Mouse (Mus musculus) ES-E14 (cell line): Measurements from ENCODE around the gene Glt8d1. TPM values are rescaled to one million over a fixed set of nuclear protein-coding genes. Genes with fewer than 3 reads are reported as not detected.

Source experiments
- DNase-seq: peaks from one replicate; pipeline ENCODE4 v3.0.0-alpha.2; 2013; ENCODE audit warnings: low read depth, low spot score
- H3K27ac ChIP-seq: 2 replicates; pipeline ENCODE4 v1.5.1; 2012; ENCODE audit warnings: low read depth, mild to moderate bottlenecking, low read length, moderate library complexity, mixed read lengths; ENCODE audit not compliant: poor library complexity, insufficient read depth, severe bottlenecking
- H3K36me3 ChIP-seq: 2 replicates; pipeline ENCODE4 v1.6.1; 2012; ENCODE audit warnings: mild to moderate bottlenecking, low read length, moderate library complexity, mixed read lengths; ENCODE audit not compliant: control insufficient read depth, poor library complexity, insufficient read depth, severe bottlenecking
- H3K4me1 ChIP-seq, 2 experiments: fragments of 150-350 bp in 1 of 2; sonication (generic) in 1 of 2; 2 replicates each; pipeline ENCODE4 v1.6.1; 2012; ENCODE audit warnings: low read length in 2 of 2, mild to moderate bottlenecking in 1 of 2, mixed read lengths in 1 of 2; ENCODE audit not compliant: control insufficient read depth in 2 of 2, insufficient read depth in 2 of 2, poor library complexity in 1 of 2
- H3K4me3 ChIP-seq, 2 experiments: fragments of 150-350 bp in 1 of 2; sonication (generic) in 1 of 2; 2 replicates each; pipeline ENCODE4 v1.5.1; 2012; ENCODE audit warnings: low read length in 2 of 2, low read depth in 1 of 2, mild to moderate bottlenecking in 1 of 2, mixed read lengths in 1 of 2; ENCODE audit not compliant: insufficient read depth in 1 of 2, poor library complexity in 1 of 2, severe bottlenecking in 1 of 2
- H3K9ac ChIP-seq: 2 replicates; pipeline ENCODE4 v1.6.1; 2012; ENCODE audit warnings: low read depth, mild to moderate bottlenecking, low read length, mixed read lengths; ENCODE audit not compliant: poor library complexity, insufficient read depth, severe bottlenecking
- H3K9me3 ChIP-seq: fragments of 150-350 bp; sonication (generic); 2 replicates; pipeline ENCODE4 v1.6.1; 2012; ENCODE audit warnings: low read depth, mild to moderate bottlenecking, low read length; ENCODE audit not compliant: control insufficient read depth, insufficient read depth
- CHD2 ChIP-seq: IDR thresholded peaks from 2 replicates; pipeline ENCODE4 v1.6.1; 2014; ENCODE audit warnings: mild to moderate bottlenecking, low read depth, low read length, inconsistent platforms
- HCFC1 ChIP-seq: IDR thresholded peaks from 2 replicates; pipeline ENCODE4 v1.6.1; 2012; ENCODE audit warnings: low read length, inconsistent platforms, borderline replicate concordance; ENCODE audit not compliant: insufficient read depth
- MAFK ChIP-seq: IDR thresholded peaks from 2 replicates; pipeline ENCODE4 v1.6.1; 2014; ENCODE audit warnings: mild to moderate bottlenecking, low read depth, low read length, inconsistent platforms; ENCODE audit not compliant: insufficient read depth
- ZC3H11A ChIP-seq: IDR thresholded peaks from 2 replicates; pipeline ENCODE4 v1.6.1; 2012; ENCODE audit warnings: low read depth, mild to moderate bottlenecking, inconsistent platforms, low read length, borderline replicate concordance
- ZNF384 ChIP-seq: IDR thresholded peaks from 2 replicates; pipeline ENCODE4 v1.6.1; 2012; ENCODE audit warnings: low read depth, low read length, inconsistent platforms
- in situ Hi-C, 2 experiments: fragments of 600-800 bp; cut with MboI; formaldehyde crosslinking; loops; one replicate each; pipeline ENCODE4 v1.15.1; 2025; ENCODE audit warnings: low sequenced_read_pairs in 2 of 2, inconsistent platforms in 1 of 2; ENCODE audit not compliant: unreplicated experiment in 2 of 2
- total RNA-seq: library from RNA; depleted of rRNA; stranded (reverse); fragments of 300-350 nt; gene quantifications from 2 replicates; pipeline ENCODE4 v1.2.3, GENCODE M21; 2012; rRNA removed

Gene Glt8d1
- total RNA-seq, 1 experiment: 22.4 TPM

DNA sequence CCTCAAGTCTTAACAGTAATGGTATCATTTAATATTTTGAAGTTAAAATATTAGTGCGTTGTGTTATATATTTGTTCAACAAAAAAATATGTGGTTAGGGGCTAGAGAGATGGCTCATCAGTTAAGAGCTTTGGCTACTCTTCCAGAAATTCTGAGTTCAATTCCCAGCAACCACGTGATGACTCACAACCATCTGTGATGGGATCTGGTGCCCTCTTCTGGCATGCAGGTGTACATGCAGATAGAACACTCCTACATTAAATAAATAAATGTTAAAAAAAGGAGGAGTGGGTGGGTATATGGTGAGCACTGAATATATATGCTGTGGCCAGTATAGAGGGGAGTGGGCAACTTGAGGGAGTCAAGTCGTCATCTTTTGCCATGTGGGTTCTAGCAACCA, 24.6 kb downstream of the Glt8d1 start:
- no peak for DNase-seq
- H3K4me1 ChIP-seq: no peaks in the 10 kb centered on the region; a peak in 1 of 4 replicates
- TF ChIP-seq MAFK (no peak), CHD2 (no peak), HCFC1 (no peak), ZC3H11A (no peak), ZNF384 (no peak)
- peaks cover 9% of the 10 kb centered on the region for H3K36me3 ChIP-seq
- no peaks in the 10 kb centered on the region for H3K9me3 ChIP-seq
- no peak overlapping the region for H3K4me3 ChIP-seq
- no peak overlapping the region for H3K27ac ChIP-seq
- no peak overlapping the region for H3K9ac ChIP-seq
- in situ Hi-C loops: no loop called here

DNA sequence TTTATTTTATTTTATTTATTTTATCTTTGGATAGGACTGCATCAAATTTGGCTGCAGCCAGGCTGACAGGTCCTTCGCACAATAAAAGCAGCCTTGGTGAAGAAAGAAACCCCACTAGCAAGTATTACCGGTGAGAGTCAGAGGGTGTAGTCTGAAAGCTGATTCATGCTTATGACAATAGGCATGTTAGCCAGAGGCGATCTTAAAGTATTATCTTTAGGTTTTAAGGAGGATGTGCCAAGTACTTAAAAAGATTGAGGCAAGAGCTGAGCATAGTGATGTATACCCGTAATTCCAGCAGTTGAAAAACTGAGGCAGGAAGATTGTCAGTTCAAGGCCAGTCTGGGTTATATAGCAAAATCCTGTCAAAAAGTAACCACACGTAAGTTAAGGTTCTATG, 44.1 kb downstream of the Glt8d1 start:
- H3K4me1 ChIP-seq: no peaks in the 10 kb centered on the region
- H3K36me3 ChIP-seq: peaks cover 5% of the 10 kb centered on the region
- in situ Hi-C loops: no loop called here
- no peaks in the 10 kb centered on the region for H3K9me3 ChIP-seq
- H3K27ac ChIP-seq: no peak overlapping the region
- H3K9ac ChIP-seq: no peak overlapping the region
- no peak overlapping the region for H3K4me3 ChIP-seq
- DNase-seq: no peak
- TF ChIP-seq ZC3H11A (no peak), HCFC1 (no peak), MAFK (no peak), CHD2 (no peak), ZNF384 (no peak)

DNA sequence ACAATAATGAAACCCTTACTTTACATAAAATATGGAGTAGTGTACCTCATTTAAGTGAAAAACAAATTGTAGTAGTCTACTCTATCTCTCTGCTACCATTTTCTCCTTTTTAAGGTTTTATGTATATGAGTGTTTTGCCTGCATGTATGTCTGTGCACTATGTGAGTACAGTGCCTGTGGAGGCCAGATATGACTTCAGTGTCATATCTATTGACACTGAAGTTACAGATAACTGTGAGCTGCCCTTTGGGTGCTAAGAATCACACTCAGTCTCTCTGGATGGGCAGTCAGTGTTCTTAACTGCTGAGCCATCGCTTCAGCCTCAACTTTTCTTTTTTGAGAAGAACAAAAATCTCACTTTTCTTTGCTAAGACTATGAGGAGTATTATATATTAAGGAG, 44.6 kb downstream of the Glt8d1 start:
- DNase-seq: no peak
- H3K36me3 ChIP-seq: peaks cover 8% of the 10 kb centered on the region
- H3K9me3 ChIP-seq: no peaks in the 10 kb centered on the region
- no peak for TF ChIP-seq CHD2
- no peak for TF ChIP-seq HCFC1
- TF ChIP-seq MAFK: no peak
- no peak for TF ChIP-seq ZNF384
- TF ChIP-seq ZC3H11A: no peak
- H3K27ac ChIP-seq: no peak overlapping the region
- H3K4me3 ChIP-seq: no peak overlapping the region
- no peaks in the 10 kb centered on the region for H3K4me1 ChIP-seq
- in situ Hi-C loops: no loop called here
- no peak overlapping the region for H3K9ac ChIP-seq

Other genes with a start within 250 kb of the Glt8d1 start
- gene Tmem110, start 175.8 kb upstream of the Glt8d1 start, total RNA-seq: 21.8 and 33.2 TPM in 2 replicates
- gene Mustn1, start 122.2 kb upstream of the Glt8d1 start, total RNA-seq: 0.58 and 0.74 TPM in 2 replicates
- 0.18 TPM in 1 of 2 replicates, not detected in the other for gene Itih4, start 114.9 kb upstream of the Glt8d1 start, total RNA-seq
- 0.16 and 0.40 TPM in 2 replicates for gene Itih3, start 77.6 kb upstream of the Glt8d1 start, total RNA-seq
- gene Itih1, start 58.1 kb upstream of the Glt8d1 start, total RNA-seq: 0.04 TPM in 1 of 2 replicates, not detected in the other
- gene Nek4, start 50.0 kb upstream of the Glt8d1 start, total RNA-seq: 15.0 and 16.8 TPM in 2 replicates
- gene Spcs1, start 272 bp downstream of the Glt8d1 start, total RNA-seq: 161 and 182 TPM in 2 replicates
- 57.2 and 58.9 TPM in 2 replicates for gene Pbrm1, start 17.7 kb downstream of the Glt8d1 start, total RNA-seq
- 377 and 427 TPM in 2 replicates for gene Gnl3, start 17.8 kb downstream of the Glt8d1 start, total RNA-seq
- 43.3 and 45.3 TPM in 2 replicates for gene Smim4, start 127.6 kb downstream of the Glt8d1 start, total RNA-seq
- gene Nt5dc2, start 129.7 kb downstream of the Glt8d1 start, total RNA-seq: 151 and 155 TPM in 2 replicates
- gene Stab1, start 167.2 kb downstream of the Glt8d1 start, total RNA-seq: 1.3 and 2.0 TPM in 2 replicates
- 2.3 and 2.6 TPM in 2 replicates for gene Tnnc1, start 206.9 kb downstream of the Glt8d1 start, total RNA-seq
- gene Nisch, start 215.5 kb downstream of the Glt8d1 start, total RNA-seq: 169 and 204 TPM in 2 replicates
- gene Sema3g, start 216.5 kb downstream of the Glt8d1 start, total RNA-seq: 0.22 and 0.37 TPM in 2 replicates
- 4.8 and 5.3 TPM in 2 replicates for gene Phf7, start 249.9 kb downstream of the Glt8d1 start, total RNA-seq